Mouse (Mus musculus) ES-Bruce4 (cell line): ENCODE measurements around the gene Pcsk7. TPM values are rescaled to one million over a fixed set of nuclear protein-coding genes. Genes with fewer than 3 reads are reported as not detected.

Experiments used
- H3K27ac ChIP-seq: 2 replicates; pipeline ENCODE4 v1.5.1; 2012; ENCODE audit warnings: low read length, inconsistent platforms; ENCODE audit not compliant: insufficient read depth
- H3K27me3 ChIP-seq: 2 replicates; pipeline ENCODE4 v1.6.1; 2012; ENCODE audit warnings: mild to moderate bottlenecking, low read length, inconsistent platforms; ENCODE audit not compliant: control insufficient read depth, poor library complexity, insufficient read depth, severe bottlenecking
- H3K36me3 ChIP-seq: 2 replicates; pipeline ENCODE4 v1.6.1; 2012; ENCODE audit warnings: inconsistent platforms, mild to moderate bottlenecking, low read length, moderate library complexity; ENCODE audit not compliant: control insufficient read depth, poor library complexity, insufficient read depth, severe bottlenecking
- H3K4me1 ChIP-seq: one replicate; pipeline ENCODE4 v1.8.1; 2011; ENCODE audit warnings: low read length; ENCODE audit not compliant: control insufficient read depth, insufficient read depth
- H3K4me3 ChIP-seq: 2 replicates; pipeline ENCODE4 v1.5.1; 2011; ENCODE audit warnings: low read depth, mild to moderate bottlenecking, low read length
- H3K9ac ChIP-seq: 2 replicates; pipeline ENCODE4 v1.6.1; 2012; ENCODE audit warnings: low read depth, mild to moderate bottlenecking, inconsistent platforms; ENCODE audit not compliant: poor library complexity, severe bottlenecking
- H3K9me3 ChIP-seq: replicated peaks from 2 replicates; pipeline ENCODE4 v1.6.1; 2012; ENCODE audit warnings: mild to moderate bottlenecking, low read length, inconsistent platforms; ENCODE audit not compliant: control insufficient read depth, poor library complexity, insufficient read depth, severe bottlenecking
- CTCF ChIP-seq: IDR thresholded peaks from one replicate; pipeline ENCODE4 v1.8.1; 2011; ENCODE audit warnings: low read depth, low read length
- EP300 ChIP-seq: IDR thresholded peaks from 2 replicates; pipeline ENCODE4 v1.6.1; 2011; ENCODE audit warnings: low read depth, low read length; ENCODE audit not compliant: insufficient read depth
- POLR2A ChIP-seq: IDR thresholded peaks from one replicate; pipeline ENCODE4 v1.8.1; 2011; ENCODE audit warnings: low read length; ENCODE audit not compliant: insufficient read depth
- polyA plus RNA-seq: library from polyadenylated mRNA; stranded (reverse); fragments of >200 nt; gene quantifications from 2 replicates; pipeline ENCODE4 v1.2.4, GENCODE M21; 2011; ENCODE audit warnings: low read depth; ENCODE audit not compliant: missing spikeins, insufficient read depth, insufficient read length

The Pcsk7 gene
- polyA plus RNA-seq, 1 experiment, result 9.2 TPM

- no peaks in the 10 kb centered on the region for H3K27me3 ChIP-seq
- no peak for TF ChIP-seq POLR2A
- no peak for TF ChIP-seq EP300
- TF ChIP-seq CTCF, result no peak
- no peaks in the 10 kb centered on the region for H3K9me3 ChIP-seq
- no peak overlapping the region for H3K9ac ChIP-seq
- H3K4me1 ChIP-seq, result no peaks in the 10 kb centered on the region
- 0 out of 2 replicates have a peak, but pooled peaks cover 5% of the 10 kb centered on the region for H3K36me3 ChIP-seq
- no peak overlapping the region for H3K27ac ChIP-seq
- H3K4me3 ChIP-seq, result no peak overlapping the region
Observed at GRCm38 (mm10) chr9:45944506-45945400, 38.5 kb downstream of the Pcsk7 start.

GRCm38 (mm10) chr9:45945721-45946120, 39.4 kb downstream of the Pcsk7 start:
- Histone ChIP-seq H3K9ac (no peak overlapping the region), H3K4me3 (no peak overlapping the region), H3K4me1 (no peaks in the 10 kb centered on the region), H3K9me3 (no peaks in the 10 kb centered on the region), H3K27ac (no peak overlapping the region), H3K27me3 (no peaks in the 10 kb centered on the region), H3K36me3 (0 out of 2 replicates have a peak, but pooled peaks cover 5% of the 10 kb centered on the region)
- TF ChIP-seq POLR2A (no peak), EP300 (no peak), CTCF (no peak)

- Histone ChIP-seq H3K27me3 (no peaks in the 10 kb centered on the region), H3K36me3 (0 out of 2 replicates have a peak, but pooled peaks cover 5% of the 10 kb centered on the region), H3K4me3 (no peak overlapping the region), H3K27ac (no peak overlapping the region), H3K9ac (no peak overlapping the region), H3K4me1 (no peaks in the 10 kb centered on the region), H3K9me3 (no peaks in the 10 kb centered on the region)
- TF ChIP-seq CTCF (no peak), EP300 (no peak), POLR2A (no peak)
Observed at GRCm38 (mm10) chr9:45946182-45946871, 40.0 kb downstream of the Pcsk7 start.

GRCm38 (mm10) chr9:45946872-45947183, 40.5 kb downstream of the Pcsk7 start:
- Histone ChIP-seq H3K27me3 (no peaks in the 10 kb centered on the region), H3K36me3 (0 out of 2 replicates have a peak, but pooled peaks cover 5% of the 10 kb centered on the region), H3K9me3 (no peaks in the 10 kb centered on the region), H3K4me3 (no peak overlapping the region), H3K4me1 (no peaks in the 10 kb centered on the region), H3K27ac (no peak overlapping the region), H3K9ac (no peak overlapping the region)
- TF ChIP-seq CTCF, result no peak

- H3K36me3 ChIP-seq, result 0 out of 2 replicates have a peak, but pooled peaks cover 5% of the 10 kb centered on the region
- H3K9ac ChIP-seq, result no peak overlapping the region
- H3K27ac ChIP-seq, result no peak overlapping the region
- no peaks in the 10 kb centered on the region for H3K9me3 ChIP-seq
- H3K4me1 ChIP-seq, result no peaks in the 10 kb centered on the region
- TF ChIP-seq POLR2A, result no peak
- H3K4me3 ChIP-seq, result no peak overlapping the region
- no peaks in the 10 kb centered on the region for H3K27me3 ChIP-seq
Observed at GRCm38 (mm10) chr9:45952057-45952456, 45.8 kb downstream of the Pcsk7 start.

GRCm38 (mm10) chr9:45952890-45953289, 46.6 kb downstream of the Pcsk7 start:
- H3K27me3 ChIP-seq, result no peaks in the 10 kb centered on the region
- H3K4me3 ChIP-seq, result no peak overlapping the region
- H3K9ac ChIP-seq, result no peak overlapping the region
- H3K9me3 ChIP-seq, result no peaks in the 10 kb centered on the region
- no peak overlapping the region for H3K27ac ChIP-seq
- TF ChIP-seq POLR2A (no peak), CTCF (no peak), EP300 (no peak)
- H3K36me3 ChIP-seq, result 0 out of 2 replicates have a peak, but pooled peaks cover 5% of the 10 kb centered on the region
- H3K4me1 ChIP-seq, result no peaks in the 10 kb centered on the region
